Mouse (Mus musculus): ENCODE results near the gene Gm20873.
"Not testable (repeated sequence)": the region's sequence is repeated elsewhere in the genome, so short reads cannot be mapped to it uniquely, and the experiment has no call there.

Gm20873 gene

DNA sequence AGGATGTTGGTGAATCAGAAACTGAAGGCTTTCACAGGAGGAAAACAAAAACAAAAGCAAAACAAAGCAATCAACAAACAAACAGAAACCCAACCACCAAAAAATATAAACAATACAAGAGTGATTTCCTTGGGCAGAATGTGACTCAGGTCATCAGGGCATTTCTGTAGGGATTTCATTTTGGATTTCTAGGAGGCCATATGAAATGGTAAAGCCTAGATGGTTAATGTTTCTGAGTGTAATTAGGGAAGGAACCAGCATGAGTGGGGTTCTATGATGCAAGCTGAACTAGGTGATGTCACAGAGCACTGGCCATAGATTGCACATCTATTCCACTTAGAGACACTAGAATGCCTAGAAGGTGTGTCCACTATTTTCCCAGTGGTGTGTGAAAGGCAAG lies at the start of gene Gm20873:
Gene Gm20873, plus strand, starts transcription at position 301 of the 400 bp plus-strand sequence.
- not testable (repeated sequence) for DNase-seq (ENCODE audit: low spot score)

- DNase-seq (ENCODE audit: low spot score) = not testable (repeated sequence)
Observed at GRCm38 (mm10) chrY:6237895-6238294, 29.0 kb upstream of the Gm20873 start, which contains the start of gene Gm21746. Gene Gm21746 (minus strand): TSS chrY:6237995.

Measured in urinary bladder, postnatal 25 days (tissue).